Mouse (Mus musculus) lung, adult 10 weeks (tissue): ENCODE results near the gene Myb. TPM values are rescaled to one million over a fixed set of nuclear protein-coding genes. Genes with fewer than 3 reads are reported as not detected.

Source experiments
- polyA plus RNA-seq: library from polyadenylated mRNA; stranded (reverse); fragments of 350-450 nt; fragmentation: Illumina TruSeq; extraction: RNeasy Lipid Tissue Mini Kit (QIAGEN cat#74804); gene quantifications from one replicate; pipeline ENCODE4 v1.2.3, GENCODE M21; 2014; ENCODE audit warnings: low read depth, low replicate concordance; ENCODE audit not compliant: insufficient read depth

Myb gene
- 3.1 TPM for polyA plus RNA-seq

GRCm38 (mm10) chr10:21160537-21161358 lies at the start of gene Myb:
Myb (minus strand) TSS chr10:21160984.

Other genes with a start within 250 kb of the Myb start
- gene Ahi1, start 208.4 kb downstream of the Myb start, polyA plus RNA-seq, result 3.5 TPM
- 22.4 TPM for gene Hbs1l, start 135.0 kb upstream of the Myb start, polyA plus RNA-seq
- not detected for gene Aldh8a1, start 216.3 kb upstream of the Myb start, polyA plus RNA-seq